In genomic region chr6:136913384-136914126, GRCm38 (mm10) we compare ENCODE assay signal across 9 mouse cellular contexts. TPM values are rescaled to one million over a fixed set of nuclear protein-coding genes. Genes with fewer than 3 reads are reported as not detected.
DNase-seq lines count a peak whose midpoint lies in the region; ATAC-seq and TF ChIP-seq lines count a peak whose summit lies in the region.
"Had no signal": no experiment of that assay in that cellular context is flagged by ENCODE, and none has a peak within 500 bp of the region (broad histone marks: within the 10 kb centered on the region; RNA-seq: fewer than 3 reads in every experiment).

No protein-coding gene starts in this region.

- 8% methylated on average over 18 of the region's 18 CpGs for WGBS in limb, embryonic 11.5 days
- WGBS in midbrain, embryonic 13.5 days: 16% methylated on average over 18 of the region's 18 CpGs

- H3K4me2 ChIP-seq in limb, embryonic 11.5 days (ENCODE audit: low read depth, severe bottlenecking): peak overlapping the region; percentile 28
- peak overlapping the region; percentile 52 for H3K4me2 ChIP-seq in midbrain, embryonic 13.5 days (replicated peaks)

- DNase-seq in adrenal gland, postnatal 36 days: peak; percentile 28 to 44
- peak; percentile 50 to 58 for DNase-seq in heart, postnatal 14 days
- peak; percentile 77 for DNase-seq in limb, embryonic 11.5 days (ENCODE audit: low spot score)
- DNase-seq in spleen, postnatal 36 days (ENCODE audit: low spot score in 2 of 2): no peak
- DNase-seq in left cerebral cortex, postnatal 14 days (ENCODE audit: low spot score in 2 of 2): no peak
- no peak for DNase-seq in right cerebral cortex, postnatal 36 days (ENCODE audit: low spot score in 2 of 2)

- no peaks in the 10 kb centered on the region for H3K9me3 ChIP-seq in limb, embryonic 11.5 days (ENCODE audit: control insufficient read depth, low read length)
- H3K9me3 ChIP-seq in midbrain, embryonic 13.5 days: no peaks in the 10 kb centered on the region

- intact Hi-C loops in heart, postnatal 14 days (cut with DNase I): no loop called here
- intact Hi-C loops in left cerebral cortex, postnatal 14 days (cut with DNase I): no loop called here

- H3K27ac ChIP-seq in embryonic fibroblast, embryonic 13.5 days (ENCODE audit: insufficient read depth, low read length): peak overlapping the region; percentile 14; the same call in 1 of the 2 replicates
- H3K27ac ChIP-seq in limb, embryonic 11.5 days (replicated peaks; ENCODE audit: low read depth, low read length): peak overlapping the region; percentile 80
- no peak overlapping the region for H3K27ac ChIP-seq in midbrain, embryonic 13.5 days

- TF ChIP-seq CTCF in embryonic fibroblast, embryonic 13.5 days (IDR thresholded peaks at IDR 0.05; ENCODE audit: borderline replicate concordance, insufficient read depth, low read length): no peak

- no peak overlapping the region for H3K4me3 ChIP-seq in embryonic fibroblast, embryonic 13.5 days (ENCODE audit: insufficient read depth, low read length)
- no peak overlapping the region for H3K4me3 ChIP-seq in limb, embryonic 11.5 days (ENCODE audit: low read depth, low read length)
- H3K4me3 ChIP-seq in midbrain, embryonic 13.5 days (replicated peaks): peak overlapping the region; percentile 18; the same call in 1 of the 2 replicates

- no peak for TF ChIP-seq POLR2A in embryonic fibroblast, embryonic 13.5 days (IDR thresholded peaks at IDR 0.05; ENCODE audit: low read depth, low read length)

- no peaks in the 10 kb centered on the region for H3K36me3 ChIP-seq in limb, embryonic 11.5 days (ENCODE audit: control insufficient read depth, insufficient read depth, low read length)
- no peaks in the 10 kb centered on the region for H3K36me3 ChIP-seq in midbrain, embryonic 13.5 days

- H3K27me3 ChIP-seq in limb, embryonic 11.5 days (ENCODE audit: control insufficient read depth, insufficient read depth, low read length): no peaks in the 10 kb centered on the region
- no peaks in the 10 kb centered on the region for H3K27me3 ChIP-seq in midbrain, embryonic 13.5 days

- H3K9ac ChIP-seq in limb, embryonic 11.5 days (ENCODE audit: low read length): 0 out of 2 replicates have a peak overlapping the region, but pooled peaks have one; percentile 38
- 0 out of 2 replicates have a peak overlapping the region, but pooled peaks have one; percentile 25 for H3K9ac ChIP-seq in midbrain, embryonic 13.5 days (replicated peaks)

- peak; percentile 51 for ATAC-seq in limb, embryonic 11.5 days (ENCODE audit: insufficient number of reproducible peaks, low FRiP score, low TSS enrichment, low read depth)
- peak; percentile 69 for ATAC-seq in midbrain, embryonic 13.5 days

- peaks cover 9% of the 10 kb centered on the region for H3K4me1 ChIP-seq in embryonic fibroblast, embryonic 13.5 days (ENCODE audit: control insufficient read depth, insufficient read depth, low read length)
- H3K4me1 ChIP-seq in limb, embryonic 11.5 days (ENCODE audit: control insufficient read depth, insufficient read depth, low read length): peaks cover 6% of the 10 kb centered on the region
- H3K4me1 ChIP-seq in midbrain, embryonic 13.5 days (replicated peaks): peaks cover 8% of the 10 kb centered on the region; the same call in 1 of the 2 replicates

RNA-seq across cellular contexts. Expression of gene Erp27, which starts 8.4 kb away (rescaled TPM):
- total RNA-seq in adrenal gland, postnatal 36 days (2021): under 1 TPM in 1 of 2 experiments, not detected in 1; 0.26 TPM
- 1.7 and 1.9 TPM in 2 replicates for polyA plus RNA-seq in embryonic fibroblast, embryonic 13.5 days (2011; ENCODE audit: insufficient read length, low read depth, missing spikeins)
- total RNA-seq in heart, postnatal 14 days (2021): under 1 TPM in 1 of 2 experiments, not detected in 1; 0.17 TPM
- 0.31 TPM in 1 of 2 replicates, not detected in the other for polyA plus RNA-seq in limb, embryonic 11.5 days (2014; fragmentation: Nextera tagmentation; extraction: Ambion mirVana)
- not detected in 2 replicates for polyA plus RNA-seq in midbrain, embryonic 13.5 days (2015; fragmentation: Nextera tagmentation; extraction: Ambion mirVana)
- under 1 TPM; 0.34 to 0.81 TPM for total RNA-seq in left cerebral cortex, postnatal 14 days (2021)
- total RNA-seq: MEL had no signal

RNA-seq across cellular contexts. Expression of gene Pde6h, which starts 10.1 kb away (rescaled TPM):
- total RNA-seq in adrenal gland, postnatal 36 days (2021): not detected
- polyA plus RNA-seq in embryonic fibroblast, embryonic 13.5 days (2011; ENCODE audit: insufficient read length, low read depth, missing spikeins): 1.4 TPM in 1 of 2 replicates, not detected in the other
- total RNA-seq in heart, postnatal 14 days (2021): under 1 TPM in 1 of 2 experiments, not detected in 1; 0.46 TPM
- not detected in 2 replicates for polyA plus RNA-seq in limb, embryonic 11.5 days (2014; fragmentation: Nextera tagmentation; extraction: Ambion mirVana)
- not detected in 2 replicates for polyA plus RNA-seq in midbrain, embryonic 13.5 days (2015; fragmentation: Nextera tagmentation; extraction: Ambion mirVana)
- 1 to 10 TPM; 1.3 to 1.6 TPM for total RNA-seq in left cerebral cortex, postnatal 14 days (2021)
- total RNA-seq: MEL had no signal

RNA-seq across cellular contexts. Expression of gene Arhgdib, which starts 28.1 kb away (rescaled TPM):
- 10 to 100 TPM; 20.4 to 24.2 TPM for total RNA-seq in adrenal gland, postnatal 36 days (2021)
- 221 and 426 TPM in 2 replicates for polyA plus RNA-seq in embryonic fibroblast, embryonic 13.5 days (2011; ENCODE audit: insufficient read length, low read depth, missing spikeins)
- 10 to 100 TPM; 36.9 to 45.4 TPM for total RNA-seq in heart, postnatal 14 days (2021)
- polyA plus RNA-seq in limb, embryonic 11.5 days (2014; fragmentation: Nextera tagmentation; extraction: Ambion mirVana): 42.4 and 44.8 TPM in 2 replicates
- polyA plus RNA-seq in midbrain, embryonic 13.5 days (2015; fragmentation: Nextera tagmentation; extraction: Ambion mirVana): 12.0 and 13.0 TPM in 2 replicates
- 10 to 100 TPM; 16.6 to 17.0 TPM for total RNA-seq in left cerebral cortex, postnatal 14 days (2021)

RNA-seq across cellular contexts. Expression of gene Mgp, which starts 37.9 kb away (rescaled TPM):
- total RNA-seq in adrenal gland, postnatal 36 days (2021): 100 to 1,000 TPM; 136 to 192 TPM
- 2,420 and 2,717 TPM in 2 replicates for polyA plus RNA-seq in embryonic fibroblast, embryonic 13.5 days (2011; ENCODE audit: insufficient read length, low read depth, missing spikeins)
- 100 to 1,000 TPM; 373 to 513 TPM for total RNA-seq in heart, postnatal 14 days (2021)
- 10.4 and 14.1 TPM in 2 replicates for polyA plus RNA-seq in limb, embryonic 11.5 days (2014; fragmentation: Nextera tagmentation; extraction: Ambion mirVana)
- 2.7 TPM in 2 replicates for polyA plus RNA-seq in midbrain, embryonic 13.5 days (2015; fragmentation: Nextera tagmentation; extraction: Ambion mirVana)
- 10 to 100 TPM; 44.9 to 54.4 TPM for total RNA-seq in left cerebral cortex, postnatal 14 days (2021)
- total RNA-seq: MEL had no signal

RNA-seq across cellular contexts. Expression of gene Art4, which starts 56.0 kb away (rescaled TPM):
- 1 to 10 TPM; 3.6 to 6.0 TPM for total RNA-seq in adrenal gland, postnatal 36 days (2021)
- polyA plus RNA-seq in embryonic fibroblast, embryonic 13.5 days (2011; ENCODE audit: insufficient read length, low read depth, missing spikeins): not detected in 2 replicates
- total RNA-seq in heart, postnatal 14 days (2021): 10 to 100 TPM; 14.7 to 18.2 TPM
- 1.2 and 2.3 TPM in 2 replicates for polyA plus RNA-seq in limb, embryonic 11.5 days (2014; fragmentation: Nextera tagmentation; extraction: Ambion mirVana)
- polyA plus RNA-seq in midbrain, embryonic 13.5 days (2015; fragmentation: Nextera tagmentation; extraction: Ambion mirVana): 0.08 and 0.16 TPM in 2 replicates
- total RNA-seq in left cerebral cortex, postnatal 14 days (2021): under 1 TPM in 1 of 2 experiments, not detected in 1; 0.21 TPM

Comparison
In these comparisons a context has a peak if more than half of its experiments do, and no peak if none do; other contexts are left out.
1. DNase-seq: peak in adrenal gland, postnatal 36 days (2 of 2), heart, postnatal 14 days (2 of 2) and limb, embryonic 11.5 days (single experiment); none in spleen, postnatal 36 days (0 of 2), left cerebral cortex, postnatal 14 days (0 of 2) and right cerebral cortex, postnatal 36 days (0 of 2).